Mouse (Mus musculus) ovary, adult 18-20 months (tissue): ENCODE measurements around the gene Dennd1b.

Experiments
- DNase-seq: peaks from one replicate; pipeline ENCODE4 v3.0.0; 2022; ENCODE audit warnings: low spot score, mixed read lengths

Gene Dennd1b

DNA sequence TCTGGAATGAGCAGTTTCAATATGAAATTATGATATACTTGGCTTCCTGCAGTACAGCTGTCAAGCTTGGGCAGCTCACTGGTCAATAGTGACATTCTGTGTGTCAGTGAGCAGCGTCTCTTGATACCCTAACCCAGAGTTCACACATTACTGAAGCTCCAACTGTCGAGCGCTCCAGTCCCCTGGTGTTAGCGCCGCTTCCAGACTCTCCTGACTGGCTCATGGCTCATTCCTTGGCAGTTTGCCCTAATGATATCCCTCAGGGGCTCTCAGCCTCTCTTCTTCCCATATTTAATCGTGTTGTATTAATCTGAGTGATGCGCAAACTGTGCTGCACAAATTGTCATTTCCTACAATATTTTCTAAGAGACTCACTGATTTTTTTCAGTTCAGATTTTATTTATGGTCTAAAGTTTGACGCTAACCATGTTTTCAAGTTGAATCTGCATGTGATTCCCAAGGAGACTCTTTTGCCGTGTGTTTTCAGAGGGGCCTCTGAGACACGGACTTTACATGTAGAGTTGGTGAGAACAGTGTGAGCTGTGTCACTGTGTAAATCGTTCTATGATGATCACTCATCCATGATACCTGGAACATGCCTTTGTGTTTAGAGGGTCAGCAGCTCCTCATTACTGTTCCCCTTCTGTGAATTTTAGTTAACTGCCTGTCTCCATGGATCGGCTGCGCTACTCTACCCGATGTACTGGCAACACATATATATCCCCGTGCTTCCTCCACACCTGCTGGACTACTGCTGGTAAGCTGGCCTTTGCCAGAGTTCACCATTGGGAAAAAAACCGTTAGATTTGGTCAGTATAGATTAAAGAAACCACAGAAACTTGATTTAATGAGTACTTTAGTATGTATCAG, 117.5 kb downstream of the Dennd1b start:
- DNase-seq: no peak

DNA sequence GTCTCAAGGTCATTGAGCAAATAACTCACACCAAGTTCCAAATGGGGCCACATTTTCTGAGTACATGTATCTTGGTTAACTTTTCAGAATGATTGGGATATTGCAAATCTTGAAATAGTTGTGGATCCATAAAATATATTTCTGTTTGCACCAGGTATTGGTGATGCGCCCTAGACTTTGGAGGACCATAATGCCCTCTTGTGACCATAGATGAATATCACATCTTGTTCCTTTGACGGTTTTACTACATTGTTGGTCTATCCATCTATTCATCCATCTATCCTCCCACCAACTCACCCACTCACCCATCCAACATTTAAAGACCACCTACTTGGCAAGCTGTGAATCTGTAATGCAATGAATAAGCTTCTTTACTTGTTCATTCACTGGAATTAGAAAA, 120.1 kb downstream of the Dennd1b start:
- no peak for DNase-seq

- no peak for DNase-seq
These were observed 124.3 kb downstream of the Dennd1b start for GRCm38 (mm10) chr1:139087564-139087963.

DNA sequence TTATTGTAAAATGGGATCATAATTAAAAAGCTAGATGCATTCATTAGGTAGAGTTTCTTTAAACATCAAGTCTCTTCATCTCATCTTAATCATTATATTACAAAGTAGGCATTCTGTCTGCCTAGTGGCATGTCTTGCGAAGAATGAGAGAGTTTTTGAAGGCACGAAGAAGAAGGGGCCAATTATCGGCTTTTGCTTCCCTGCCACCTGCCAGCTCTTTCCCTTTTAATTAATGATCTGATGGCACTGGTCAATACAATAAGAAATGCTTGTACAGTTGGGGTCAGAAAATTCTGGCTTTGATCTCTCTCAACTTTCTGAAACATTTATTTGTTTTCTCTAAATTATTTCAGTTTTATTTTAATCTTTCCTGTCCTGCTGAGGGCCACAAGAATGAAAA, 127.5 kb downstream of the Dennd1b start:
- no peak for DNase-seq

- DNase-seq: no peak
These were observed 128.5 kb downstream of the Dennd1b start for GRCm38 (mm10) chr1:139091701-139092100.

- no peak for DNase-seq
These were observed 128.9 kb downstream of the Dennd1b start for GRCm38 (mm10) chr1:139092144-139092543.

DNA sequence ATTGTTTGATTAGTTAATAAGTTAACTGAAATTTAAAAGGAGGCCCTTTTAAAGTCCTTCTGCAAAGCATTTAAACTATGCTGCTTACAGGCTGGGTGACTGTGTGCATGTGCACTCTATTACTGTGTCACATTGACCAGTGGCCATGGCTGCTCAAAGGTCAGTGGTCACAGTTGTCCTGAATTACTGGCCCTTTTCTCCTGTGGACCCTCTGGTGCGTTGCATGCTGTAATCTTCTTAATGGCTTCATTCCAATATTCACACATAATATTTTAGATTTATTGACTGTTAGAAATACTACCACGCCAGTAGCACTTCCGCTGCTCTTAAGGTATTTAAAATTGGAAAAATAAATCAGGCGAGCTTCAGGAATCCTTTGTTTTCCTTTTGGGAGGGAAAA, 129.5 kb downstream of the Dennd1b start:
- DNase-seq: no peak

DNA sequence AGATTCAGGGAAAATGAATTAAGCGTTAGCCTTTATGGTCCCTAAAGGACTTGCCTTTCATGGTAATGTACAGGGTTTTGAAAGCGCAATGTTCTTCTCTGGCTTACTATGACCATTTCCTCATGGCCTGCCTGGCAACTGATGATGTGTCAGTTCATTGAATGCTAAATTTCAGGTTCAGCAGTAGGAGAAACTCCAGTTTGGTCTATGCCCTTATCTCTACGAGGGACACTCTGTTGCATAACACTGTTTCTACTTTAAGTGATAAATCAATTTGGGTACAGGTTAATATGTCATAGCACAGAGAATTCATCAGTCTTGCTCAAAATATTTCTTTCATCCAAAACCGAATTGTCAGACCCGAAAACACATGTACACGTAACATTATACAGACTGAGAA, 133.1 kb downstream of the Dennd1b start:
- DNase-seq: no peak

DNA sequence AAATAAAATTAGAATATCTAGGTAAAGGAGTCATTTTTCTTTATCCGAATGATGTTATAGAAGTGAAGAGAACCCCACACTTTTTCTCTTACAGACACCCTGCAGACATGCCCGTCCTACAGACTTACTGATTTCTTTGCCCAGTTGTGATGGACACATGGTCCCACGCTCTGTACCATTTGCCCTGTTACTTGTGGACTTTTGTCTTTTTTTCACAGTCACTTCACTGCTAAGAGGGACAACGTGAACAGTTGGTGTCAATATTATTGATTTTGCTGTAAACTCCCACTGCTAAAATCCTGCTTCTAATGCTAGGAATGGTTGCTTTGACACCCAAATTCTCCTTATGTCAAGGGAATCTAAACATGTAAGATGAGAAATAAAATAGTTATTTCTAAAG, 134.9 kb downstream of the Dennd1b start:
- no peak for DNase-seq

- DNase-seq: no peak
These were observed 138.5 kb downstream of the Dennd1b start for GRCm38 (mm10) chr1:139101725-139102124.

DNA sequence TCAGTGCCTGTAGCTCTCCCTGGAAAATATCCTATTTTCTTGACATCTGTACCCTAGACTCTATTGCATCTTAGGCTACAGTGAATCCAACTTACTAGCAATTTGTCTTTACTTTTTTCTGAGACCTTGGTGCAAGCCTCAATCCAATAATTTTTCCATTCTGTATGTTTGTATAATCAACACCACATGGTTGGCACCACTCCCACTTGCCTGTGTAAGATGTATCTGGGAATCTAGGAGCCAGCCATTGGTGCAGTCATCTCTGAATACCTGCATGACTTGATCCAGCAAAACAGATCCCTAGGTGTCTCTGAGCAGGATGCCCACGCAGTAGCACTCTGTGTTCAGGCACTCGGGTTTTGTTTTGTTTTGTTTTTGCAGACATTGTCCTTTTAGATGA, 145.0 kb downstream of the Dennd1b start:
- no peak for DNase-seq

DNA sequence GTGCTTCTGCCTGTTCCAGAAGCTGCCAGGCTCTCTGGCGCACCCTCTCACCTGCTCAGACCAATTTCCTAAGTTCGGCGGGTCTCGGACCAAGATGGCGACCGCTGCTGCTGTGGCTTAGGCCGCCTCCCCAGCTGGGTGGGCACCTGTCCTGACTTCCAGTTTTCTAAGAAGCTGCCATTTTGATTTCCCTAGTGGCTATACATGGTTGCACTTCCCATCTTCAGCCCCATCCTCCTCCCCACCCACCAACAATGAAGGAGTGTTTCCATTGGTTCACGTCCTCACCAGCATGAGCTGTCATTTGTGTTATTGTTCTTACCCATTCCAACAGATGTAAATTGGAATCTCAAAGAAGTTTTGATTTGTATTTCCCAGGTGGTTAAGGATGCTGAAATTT, 159.4 kb downstream of the Dennd1b start:
- no peak for DNase-seq

- DNase-seq: no peak
These were observed 176.4 kb downstream of the Dennd1b start for GRCm38 (mm10) chr1:139139644-139140043.

DNA sequence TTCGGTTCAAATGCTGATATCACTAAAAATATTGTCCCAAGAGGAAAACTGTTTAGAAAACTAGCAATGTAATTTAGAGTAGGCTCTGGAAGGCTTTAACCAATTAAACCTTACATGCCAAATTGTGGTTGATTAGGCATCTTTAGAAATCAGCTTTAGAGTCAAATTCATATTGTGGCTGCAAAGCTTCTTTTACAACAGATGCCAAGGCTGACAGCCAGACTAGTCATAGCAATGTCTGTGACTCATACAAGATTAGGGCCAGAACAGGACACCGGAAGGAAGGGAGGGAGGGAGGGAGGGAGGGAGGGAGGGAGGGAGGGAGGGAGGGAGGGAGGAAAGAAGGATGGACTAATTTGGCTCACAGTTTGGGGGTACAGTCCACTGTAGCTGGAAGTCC, 182.3 kb downstream of the Dennd1b start:
- DNase-seq: no peak

GRCm38 (mm10) chr1:139146306-139146705, 183.1 kb downstream of the Dennd1b start:
- DNase-seq: no peak

DNA sequence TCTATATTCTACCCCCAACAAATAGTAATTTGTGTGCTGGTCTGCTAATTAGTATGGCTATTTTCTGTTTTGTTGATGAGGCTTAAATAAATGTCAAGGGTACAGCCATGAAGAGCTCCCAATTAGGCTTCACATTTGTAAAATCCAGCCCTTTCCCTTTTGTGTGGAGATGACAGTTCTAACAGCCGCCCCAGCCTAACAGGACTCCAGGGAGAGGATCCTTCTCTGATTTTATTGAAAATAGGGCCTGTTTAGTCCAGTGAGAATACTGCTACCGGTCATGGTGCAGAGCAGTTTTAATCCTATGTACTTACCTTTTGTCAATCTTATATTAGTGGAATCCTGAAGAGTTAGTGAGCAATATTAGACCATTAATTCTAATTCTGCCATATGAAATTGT, 189.8 kb downstream of the Dennd1b start:
- DNase-seq: no peak

DNA sequence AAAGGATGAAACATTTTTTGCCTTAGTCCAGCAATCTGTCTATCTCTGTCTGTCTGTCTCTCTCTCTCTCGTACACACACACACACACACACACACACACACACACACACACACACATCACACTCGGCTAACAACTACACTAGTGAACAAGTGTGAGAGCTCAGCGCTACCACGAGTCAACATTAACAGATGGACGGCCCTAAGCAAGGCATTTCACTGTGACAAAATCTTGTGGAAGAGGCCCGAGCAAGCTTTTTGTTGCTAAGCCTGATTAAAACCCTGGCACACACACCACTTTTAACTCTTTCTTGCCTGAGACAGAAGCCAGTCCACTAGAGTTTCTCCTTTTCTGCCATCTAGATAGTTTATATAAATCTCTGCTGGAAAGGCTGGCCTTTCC, 190.3 kb downstream of the Dennd1b start:
- DNase-seq: no peak

GRCm38 (mm10) chr1:139156397-139156796, 193.2 kb downstream of the Dennd1b start:
- DNase-seq: no peak

DNA sequence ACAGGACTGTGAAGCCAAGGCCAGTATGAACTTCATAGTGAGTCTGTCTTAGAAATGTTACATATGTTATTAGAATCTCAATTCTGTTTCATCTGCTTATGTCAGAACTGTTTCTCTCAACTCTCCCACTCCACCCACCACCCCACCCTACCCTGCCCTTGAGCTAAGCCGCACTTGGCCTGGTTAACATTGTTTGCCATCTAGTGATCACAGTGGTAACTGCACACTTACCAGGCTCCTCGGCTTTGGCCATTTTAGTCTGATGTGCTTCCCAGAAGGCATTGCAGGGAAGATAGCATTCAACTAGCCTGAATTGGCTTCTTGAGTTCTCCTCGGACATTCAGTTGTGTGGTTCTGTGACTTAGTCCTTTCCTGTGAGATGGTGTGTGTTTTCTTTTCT, 198.4 kb downstream of the Dennd1b start:
- no peak for DNase-seq

DNA sequence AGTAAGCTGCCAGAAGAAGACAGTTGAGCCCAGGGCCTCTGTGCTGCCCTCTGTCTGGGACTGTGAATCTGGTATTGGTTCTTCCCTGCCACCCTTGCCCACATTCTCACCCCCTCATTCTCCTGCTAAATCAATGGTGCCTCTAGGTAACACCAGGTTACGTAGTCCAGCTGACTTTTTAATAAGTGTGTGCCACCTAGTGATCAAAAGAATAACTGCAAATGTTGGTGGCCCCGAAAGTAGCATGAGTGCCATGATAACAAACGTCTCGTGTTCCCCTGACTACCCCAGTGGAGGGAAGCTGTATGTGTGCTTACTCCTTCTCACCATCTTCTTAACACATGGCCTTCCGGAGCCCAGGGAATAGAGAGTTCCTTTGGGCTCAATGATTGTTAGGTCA, 199.6 kb downstream of the Dennd1b start:
- DNase-seq: no peak

GRCm38 (mm10) chr1:139174058-139174832, 211.0 kb downstream of the Dennd1b start:
- DNase-seq: no peak

DNA sequence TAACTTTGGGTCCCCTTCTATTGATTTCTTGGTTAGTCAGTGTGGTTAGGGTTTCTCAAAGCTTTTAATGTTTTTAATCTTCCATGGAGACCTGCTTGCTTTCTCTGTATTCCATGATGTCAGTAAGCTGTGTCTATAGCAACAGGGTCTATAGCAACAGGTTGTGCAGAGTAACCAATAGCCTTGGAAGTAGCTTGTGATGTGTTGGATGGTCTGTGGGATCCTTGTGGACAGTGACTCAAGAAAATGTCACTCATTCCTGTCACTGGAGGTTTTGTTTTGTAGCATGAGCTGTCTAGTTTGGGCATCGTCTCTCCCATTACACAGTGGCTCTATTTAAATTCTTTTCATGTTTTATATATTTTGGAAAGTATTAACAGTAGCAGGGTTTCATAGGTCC, 216.5 kb downstream of the Dennd1b start:
- DNase-seq: no peak

DNA sequence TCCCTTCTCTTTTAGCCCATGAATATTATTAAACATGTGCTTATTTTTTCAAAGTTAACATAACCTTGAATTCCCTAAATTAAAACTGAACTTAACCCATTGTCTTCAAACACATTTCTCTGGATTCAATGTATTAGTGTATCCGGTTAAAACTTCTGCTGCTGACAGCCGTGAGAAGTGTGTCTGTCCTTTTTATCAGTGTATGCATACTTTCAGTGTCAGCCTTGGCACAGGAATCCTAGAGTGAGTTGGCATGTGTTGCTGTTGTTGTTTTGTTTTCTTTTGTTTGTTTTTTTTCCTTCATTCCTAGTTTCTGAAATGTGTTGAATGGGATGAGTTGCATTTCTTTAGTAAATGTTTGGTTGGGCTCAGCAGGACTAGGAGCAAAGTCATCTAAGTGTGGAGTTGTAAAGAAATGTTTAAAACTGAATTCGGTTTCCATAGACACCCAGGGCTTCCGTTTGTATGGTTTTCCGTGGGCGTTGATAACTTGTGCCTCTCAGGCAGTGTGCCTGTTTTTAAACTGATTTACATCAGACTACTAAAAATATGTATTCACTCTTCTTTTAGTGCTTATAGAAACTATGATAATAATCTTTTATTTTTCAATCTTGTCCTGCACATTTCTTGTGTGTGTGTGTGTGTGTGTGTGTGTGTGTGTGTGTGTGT, 217.4 kb downstream of the Dennd1b start:
- no peak for DNase-seq
